ENCODE assay signal across 8 mouse cellular contexts in the genomic region with DNA sequence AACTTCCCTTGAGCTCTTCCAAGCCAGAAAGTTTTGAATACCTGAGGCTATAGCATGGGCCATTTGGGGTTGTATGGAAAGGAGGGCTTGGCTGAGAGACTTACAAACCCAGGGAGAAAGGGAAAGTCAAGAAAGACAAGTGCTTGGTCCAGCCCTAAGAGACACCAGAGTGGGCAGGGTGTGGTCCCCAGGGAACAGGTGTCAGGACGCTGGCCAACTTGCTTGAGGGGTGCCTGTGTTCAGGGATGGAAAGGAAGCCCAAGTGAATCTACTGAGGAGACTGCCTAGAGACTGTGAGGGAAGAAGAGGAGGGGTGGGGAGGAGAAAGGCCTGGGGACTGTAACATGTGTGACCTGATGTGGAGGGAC.
DNase-seq lines count a peak whose midpoint lies in the region; ATAC-seq lines count a peak whose summit lies in the region.

No protein-coding gene starts in this region.

- H3K9me3 ChIP-seq in heart, embryonic 12.5 days (replicated peaks) = no peaks in the 10 kb centered on the region
- no peaks in the 10 kb centered on the region for H3K9me3 ChIP-seq in forebrain, embryonic 14.5 days (replicated peaks; ENCODE audit: control insufficient read depth, low read length)
- H3K9me3 ChIP-seq in liver, embryonic 13.5 days (replicated peaks) = no peaks in the 10 kb centered on the region

- no peak for ATAC-seq in heart, embryonic 12.5 days (ENCODE audit: insufficient number of reproducible peaks, low FRiP score)
- peak; percentile 9 for ATAC-seq in CD4-positive, CD25-positive, alpha-beta regulatory T cell, adult 4 months
- ATAC-seq in forebrain, embryonic 14.5 days = no peak
- ATAC-seq in liver, embryonic 13.5 days (ENCODE audit: low read depth) = no peak

- no peak for DNase-seq in heart, adult 18-20 months
- no peak for DNase-seq in forebrain, embryonic 14.5 days (ENCODE audit: low spot score)
- DNase-seq in liver, embryonic 13.5 days = no peak
- DNase-seq in cerebellum, adult 18-20 months = no peak
- DNase-seq in urinary bladder, postnatal 14 days (ENCODE audit: low spot score) = no peak
- no peak for DNase-seq in left cerebral cortex, postnatal 10 days (ENCODE audit: extremely low spot score in 1 of 2, low spot score in 2 of 2)

- peak overlapping the region; percentile 83 for H3K4me3 ChIP-seq in heart, embryonic 12.5 days
- peak overlapping the region; percentile 61 for H3K4me3 ChIP-seq in forebrain, embryonic 14.5 days (ENCODE audit: low read depth, low read length)
- peak overlapping the region; percentile 64 for H3K4me3 ChIP-seq in liver, embryonic 13.5 days (replicated peaks)

- peak overlapping the region; percentile 92 for H3K4me2 ChIP-seq in heart, embryonic 12.5 days
- H3K4me2 ChIP-seq in forebrain, embryonic 14.5 days (ENCODE audit: low read length) = peak overlapping the region; percentile 97
- H3K4me2 ChIP-seq in liver, embryonic 13.5 days = peak overlapping the region; percentile 89

- intact Hi-C loops in left cerebral cortex, postnatal 10 days (cut with DNase I) = no loop called here

- H3K27me3 ChIP-seq in heart, embryonic 12.5 days (replicated peaks) = peaks cover 18% of the 10 kb centered on the region
- H3K27me3 ChIP-seq in forebrain, embryonic 14.5 days (replicated peaks; ENCODE audit: control insufficient read depth, insufficient read depth, low read length) = peaks cover 37% of the 10 kb centered on the region
- peaks cover 91% of the 10 kb centered on the region for H3K27me3 ChIP-seq in liver, embryonic 13.5 days

- H3K9ac ChIP-seq in heart, embryonic 12.5 days = peak overlapping the region; percentile 90
- H3K9ac ChIP-seq in forebrain, embryonic 14.5 days (ENCODE audit: low read length) = no peak overlapping the region
- H3K9ac ChIP-seq in liver, embryonic 13.5 days = no peak overlapping the region

- H3K4me1 ChIP-seq in heart, embryonic 12.5 days (replicated peaks) = peaks cover 38% of the 10 kb centered on the region
- H3K4me1 ChIP-seq in forebrain, embryonic 14.5 days (ENCODE audit: control insufficient read depth, insufficient read depth, low read length) = peaks cover 4% of the 10 kb centered on the region; the same call in 1 of the 2 replicates
- peaks cover 18% of the 10 kb centered on the region for H3K4me1 ChIP-seq in liver, embryonic 13.5 days (replicated peaks)

- no peaks in the 10 kb centered on the region for H3K36me3 ChIP-seq in heart, embryonic 12.5 days
- H3K36me3 ChIP-seq in forebrain, embryonic 14.5 days (ENCODE audit: control insufficient read depth, insufficient read depth, low read length) = no peaks in the 10 kb centered on the region
- H3K36me3 ChIP-seq in liver, embryonic 13.5 days = no peaks in the 10 kb centered on the region

- peak overlapping the region; percentile 91 for H3K27ac ChIP-seq in heart, embryonic 12.5 days (ENCODE audit: poor library complexity, severe bottlenecking)
- H3K27ac ChIP-seq in forebrain, embryonic 14.5 days (ENCODE audit: low read depth, low read length) = no peak overlapping the region
- no peak overlapping the region for H3K27ac ChIP-seq in liver, embryonic 13.5 days

- 22% methylated on average over 1 of the region's 1 CpGs for WGBS in heart, embryonic 12.5 days
- 14% methylated on average over 1 of the region's 1 CpGs for WGBS in forebrain, embryonic 14.5 days
- WGBS in liver, embryonic 13.5 days (ENCODE audit: insufficient replicate concordance) = 16% methylated on average over 1 of the region's 1 CpGs
